Mouse (Mus musculus): ENCODE results near the gene 4930451I11Rik.

GRCm38 (mm10) chr7:126862147-126862784 is 30.8 kb upstream of the 4930451I11Rik start, which contains the start of gene Ino80e:
- TF ChIP-seq CTCF (IDR thresholded peaks at IDR 0.05; ENCODE audit: borderline replicate concordance, control insufficient read depth, extremely low read depth, insufficient read depth, low read length, poor library complexity) (0 out of 2 replicates have a peak, but pooled peaks have one; percentile 35), POLR2A (IDR thresholded peaks at IDR 0.05; ENCODE audit: control insufficient read depth, extremely low read depth, insufficient read depth, low read length, poor library complexity) (peak; percentile 33; the same call in 1 of the 2 replicates)
